Mouse (Mus musculus): Measurements from ENCODE around the gene Hes5. TPM values are rescaled to one million over a fixed set of nuclear protein-coding genes. Genes with fewer than 3 reads are reported as not detected.
A peak's percentile ranks its signal among the peaks of the same experiment; 100 is the strongest.

Hes5 gene
- polyA plus RNA-seq, 1 experiment from 2014 or later = 0.24 TPM

- H3K9ac ChIP-seq (ENCODE audit: low read length) = no peak overlapping the region
- H3K4me3 ChIP-seq (ENCODE audit: control insufficient read depth in 1 of 2, insufficient read depth in 1 of 2, low read depth in 1 of 2, low read length in 2 of 2) = no peak overlapping the region
- no peaks in the 10 kb centered on the region for H3K9me3 ChIP-seq (ENCODE audit: control insufficient read depth, low read length)
- H3K4me2 ChIP-seq (ENCODE audit: low read length) = no peak overlapping the region
- ATAC-seq (ENCODE audit: insufficient number of reproducible peaks, insufficient read depth, low FRiP score, low read depth) = no peak
- H3K4me1 ChIP-seq (ENCODE audit: control insufficient read depth in 2 of 2, insufficient read depth in 2 of 2, low read length in 2 of 2) = peaks cover 5 to 7% of the 10 kb centered on the region in 2 experiments; a peak in 2 of 4 replicates
- no peaks in the 10 kb centered on the region for H3K36me3 ChIP-seq (ENCODE audit: control insufficient read depth, insufficient read depth, low read length)
- WGBS = 69% methylated on average over 5 of the region's 5 CpGs
- H3K27ac ChIP-seq (replicated peaks in 1 of 2; ENCODE audit: control insufficient read depth in 1 of 2, insufficient read depth in 1 of 2, low read depth in 2 of 2, low read length in 2 of 2) = no peak overlapping the region
- H3K27me3 ChIP-seq (ENCODE audit: control insufficient read depth, insufficient read depth, low read length) = no peaks in the 10 kb centered on the region
These were observed 37.8 kb upstream of the Hes5 start for GRCm38 (mm10) chr4:154922931-154923330.

GRCm38 (mm10) chr4:154925413-154925812 lies 35.3 kb upstream of the Hes5 start:
- Histone ChIP-seq H3K27ac (replicated peaks in 1 of 2; ENCODE audit: control insufficient read depth in 1 of 2, insufficient read depth in 1 of 2, low read depth in 2 of 2, low read length in 2 of 2) (no peak overlapping the region), H3K4me1 (ENCODE audit: control insufficient read depth in 2 of 2, insufficient read depth in 2 of 2, low read length in 2 of 2) (peaks cover 10 to 11% of the 10 kb centered on the region in 2 experiments; a peak in 3 of 4 replicates), H3K27me3 (ENCODE audit: control insufficient read depth, insufficient read depth, low read length) (no peaks in the 10 kb centered on the region), H3K9ac (ENCODE audit: low read length) (no peak overlapping the region), H3K4me3 (ENCODE audit: control insufficient read depth in 1 of 2, insufficient read depth in 1 of 2, low read depth in 1 of 2, low read length in 2 of 2) (no peak overlapping the region), H3K9me3 (ENCODE audit: control insufficient read depth, low read length) (no peaks in the 10 kb centered on the region), H3K4me2 (ENCODE audit: low read length) (no peak overlapping the region), H3K36me3 (ENCODE audit: control insufficient read depth, insufficient read depth, low read length) (no peaks in the 10 kb centered on the region)
- ATAC-seq (ENCODE audit: insufficient number of reproducible peaks, insufficient read depth, low FRiP score, low read depth) = no peak
- WGBS = 51% methylated on average over 4 of the region's 4 CpGs

- Histone ChIP-seq H3K27ac (replicated peaks in 1 of 2; ENCODE audit: control insufficient read depth in 1 of 2, insufficient read depth in 1 of 2, low read depth in 2 of 2, low read length in 2 of 2) (peak overlapping the region; percentile 1 to 64; a peak in 2 of 4 replicates), H3K36me3 (ENCODE audit: control insufficient read depth, insufficient read depth, low read length) (no peaks in the 10 kb centered on the region), H3K9me3 (ENCODE audit: control insufficient read depth, low read length) (no peaks in the 10 kb centered on the region), H3K4me3 (ENCODE audit: control insufficient read depth in 1 of 2, insufficient read depth in 1 of 2, low read depth in 1 of 2, low read length in 2 of 2) (peak overlapping the region in 1 of 2 experiments; percentile 6; a peak in 1 of 4 replicates), H3K9ac (ENCODE audit: low read length) (peak overlapping the region; percentile 30; the same call in 1 of the 2 replicates), H3K4me1 (ENCODE audit: control insufficient read depth in 2 of 2, insufficient read depth in 2 of 2, low read length in 2 of 2) (peaks cover 10 to 11% of the 10 kb centered on the region in 2 experiments; a peak in 3 of 4 replicates), H3K27me3 (ENCODE audit: control insufficient read depth, insufficient read depth, low read length) (no peaks in the 10 kb centered on the region), H3K4me2 (ENCODE audit: low read length) (peak overlapping the region; percentile 46)
- 66% methylated on average over 9 of the region's 9 CpGs for WGBS
- no peak for ATAC-seq (ENCODE audit: insufficient number of reproducible peaks, insufficient read depth, low FRiP score, low read depth)
These were observed 33.5 kb upstream of the Hes5 start for GRCm38 (mm10) chr4:154926969-154927898.

GRCm38 (mm10) chr4:154927899-154928337 lies 32.8 kb upstream of the Hes5 start:
- H3K9ac ChIP-seq (ENCODE audit: low read length) = peak overlapping the region; percentile 30; the same call in 1 of the 2 replicates
- no peak for ATAC-seq (ENCODE audit: insufficient number of reproducible peaks, insufficient read depth, low FRiP score, low read depth)
- 55% methylated on average over 5 of the region's 5 CpGs for WGBS
- H3K27me3 ChIP-seq (ENCODE audit: control insufficient read depth, insufficient read depth, low read length) = no peaks in the 10 kb centered on the region
- peak overlapping the region; percentile 19 to 64; a peak in 2 of 4 replicates for H3K27ac ChIP-seq (replicated peaks in 1 of 2; ENCODE audit: control insufficient read depth in 1 of 2, insufficient read depth in 1 of 2, low read depth in 2 of 2, low read length in 2 of 2)
- H3K9me3 ChIP-seq (ENCODE audit: control insufficient read depth, low read length) = no peaks in the 10 kb centered on the region
- H3K36me3 ChIP-seq (ENCODE audit: control insufficient read depth, insufficient read depth, low read length) = no peaks in the 10 kb centered on the region
- peak overlapping the region; percentile 46 for H3K4me2 ChIP-seq (ENCODE audit: low read length)
- peaks cover 10 to 11% of the 10 kb centered on the region in 2 experiments; a peak in 3 of 4 replicates for H3K4me1 ChIP-seq (ENCODE audit: control insufficient read depth in 2 of 2, insufficient read depth in 2 of 2, low read length in 2 of 2)
- H3K4me3 ChIP-seq (ENCODE audit: control insufficient read depth in 1 of 2, insufficient read depth in 1 of 2, low read depth in 1 of 2, low read length in 2 of 2) = peak overlapping the region in 1 of 2 experiments; percentile 6; a peak in 1 of 4 replicates

GRCm38 (mm10) chr4:154928395-154929087 lies 32.2 kb upstream of the Hes5 start, which contains the start of gene Tnfrsf14:
TSS of gene Tnfrsf14 (minus strand) at chr4:154928563.
- H3K27ac ChIP-seq (replicated peaks in 1 of 2; ENCODE audit: control insufficient read depth in 1 of 2, insufficient read depth in 1 of 2, low read depth in 2 of 2, low read length in 2 of 2) = peak within 1 kb of the TSS; percentile 19 to 64; a peak in 3 of 4 replicates
- no peaks in the 10 kb centered on the region for H3K36me3 ChIP-seq (ENCODE audit: control insufficient read depth, insufficient read depth, low read length)
- 20% methylated on average over 12 of the region's 12 CpGs for WGBS
- peak within 1 kb of the TSS; percentile 46 for H3K4me2 ChIP-seq (ENCODE audit: low read length)
- H3K9ac ChIP-seq (ENCODE audit: low read length) = peak within 1 kb of the TSS; percentile 30; the same call in 1 of the 2 replicates
- peak within 1 kb of the TSS in 1 of 2 experiments; percentile 6; a peak in 1 of 4 replicates for H3K4me3 ChIP-seq (ENCODE audit: control insufficient read depth in 1 of 2, insufficient read depth in 1 of 2, low read depth in 1 of 2, low read length in 2 of 2)
- H3K9me3 ChIP-seq (ENCODE audit: control insufficient read depth, low read length) = no peaks in the 10 kb centered on the region
- H3K27me3 ChIP-seq (ENCODE audit: control insufficient read depth, insufficient read depth, low read length) = no peaks in the 10 kb centered on the region
- H3K4me1 ChIP-seq (ENCODE audit: control insufficient read depth in 2 of 2, insufficient read depth in 2 of 2, low read length in 2 of 2) = peaks cover 10 to 11% of the 10 kb centered on the region in 2 experiments; a peak in 3 of 4 replicates
- ATAC-seq (ENCODE audit: insufficient number of reproducible peaks, insufficient read depth, low FRiP score, low read depth) = no peak

GRCm38 (mm10) chr4:154929088-154929660 lies 31.5 kb upstream of the Hes5 start:
- H3K9ac ChIP-seq (ENCODE audit: low read length) = no peak overlapping the region
- WGBS = 80% methylated on average over 12 of the region's 12 CpGs
- H3K27me3 ChIP-seq (ENCODE audit: control insufficient read depth, insufficient read depth, low read length) = peaks cover 5% of the 10 kb centered on the region; the same call in 1 of the 2 replicates
- H3K9me3 ChIP-seq (ENCODE audit: control insufficient read depth, low read length) = no peaks in the 10 kb centered on the region
- no peaks in the 10 kb centered on the region for H3K36me3 ChIP-seq (ENCODE audit: control insufficient read depth, insufficient read depth, low read length)
- no peak for ATAC-seq (ENCODE audit: insufficient number of reproducible peaks, insufficient read depth, low FRiP score, low read depth)
- no peak overlapping the region for H3K27ac ChIP-seq (replicated peaks in 1 of 2; ENCODE audit: control insufficient read depth in 1 of 2, insufficient read depth in 1 of 2, low read depth in 2 of 2, low read length in 2 of 2)
- no peak overlapping the region for H3K4me2 ChIP-seq (ENCODE audit: low read length)
- H3K4me1 ChIP-seq (ENCODE audit: control insufficient read depth in 2 of 2, insufficient read depth in 2 of 2, low read length in 2 of 2) = peaks cover 10 to 11% of the 10 kb centered on the region in 2 experiments; a peak in 3 of 4 replicates
- no peak overlapping the region for H3K4me3 ChIP-seq (ENCODE audit: control insufficient read depth in 1 of 2, insufficient read depth in 1 of 2, low read depth in 1 of 2, low read length in 2 of 2)

Data from heart, embryonic 14.5 days (tissue).